ENCODE assay signal across 15 mouse cellular contexts in the genomic region with DNA sequence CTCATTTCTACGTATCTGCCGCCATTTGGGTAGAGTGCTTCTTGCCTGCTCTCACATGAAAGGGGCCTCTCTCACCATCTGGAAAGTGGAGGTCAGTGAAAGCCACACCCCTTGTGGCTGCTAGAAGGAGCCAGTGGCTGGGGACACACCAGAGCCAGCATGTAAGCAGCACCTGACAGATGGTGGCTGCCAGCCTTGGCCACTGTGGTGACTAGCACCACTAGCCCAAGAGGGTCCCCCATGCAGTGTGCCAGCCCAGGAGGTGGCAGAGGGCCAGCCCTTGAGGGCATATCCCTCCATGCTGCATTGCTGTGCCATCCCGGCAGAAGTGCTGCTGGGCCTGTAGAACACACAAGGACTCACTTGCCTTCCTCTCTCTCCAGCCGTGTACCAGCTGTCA. TPM values are rescaled to one million over a fixed set of nuclear protein-coding genes. Genes with fewer than 3 reads are reported as not detected.
DNase-seq lines count a peak whose midpoint lies in the region; ATAC-seq and TF ChIP-seq lines count a peak whose summit lies in the region.
"Had no signal": no experiment of that assay in that cellular context is flagged by ENCODE, and none has a peak within 500 bp of the region (broad histone marks: within the 10 kb centered on the region; RNA-seq: fewer than 3 reads in every experiment).

No protein-coding gene starts in this region.

- H3K36me3 ChIP-seq in heart, embryonic 10.5 days, result peaks cover 100% of the 10 kb centered on the region
- peaks cover 59% of the 10 kb centered on the region for H3K36me3 ChIP-seq in heart, embryonic 11.5 days (ENCODE audit: control insufficient read depth, insufficient read depth, low read length)
- peaks cover 96% of the 10 kb centered on the region for H3K36me3 ChIP-seq in neural tube, embryonic 13.5 days
- peaks cover 69% of the 10 kb centered on the region for H3K36me3 ChIP-seq in forebrain, postnatal 0 days (ENCODE audit: insufficient read depth)
- H3K36me3 ChIP-seq in stomach, postnatal 0 days (ENCODE audit: control insufficient read depth, insufficient read depth, low read length), result peaks cover 26% of the 10 kb centered on the region

- no peak for DNase-seq in heart, embryonic 10.5 days (ENCODE audit: low spot score)
- no peak for DNase-seq in neural tube, embryonic 10.5 days (ENCODE audit: extremely low spot score, low spot score)
- DNase-seq in forebrain, postnatal 0 days, result no peak
- DNase-seq in gastrocnemius, adult 18-20 months (ENCODE audit: low spot score), result no peak
- DNase-seq in stomach, postnatal 0 days (ENCODE audit: low spot score), result no peak
- DNase-seq: cerebellum, adult 11-12 months; kidney, adult 8-10 months; kidney, postnatal 4 days; layer of hippocampus, postnatal 36 days; thymus, postnatal 4 days had no signal

- H3K4me2 ChIP-seq in heart, embryonic 11.5 days, result no peak overlapping the region
- no peak overlapping the region for H3K4me2 ChIP-seq in neural tube, embryonic 13.5 days
- no peak overlapping the region for H3K4me2 ChIP-seq in forebrain, postnatal 0 days (ENCODE audit: low read depth)
- no peak overlapping the region for H3K4me2 ChIP-seq in stomach, postnatal 0 days (replicated peaks; ENCODE audit: low read depth)
- H3K4me2 ChIP-seq: heart, embryonic 12.5 days; liver, embryonic 15.5 days; stomach, embryonic 15.5 days had no signal

- H3K27ac ChIP-seq in heart, embryonic 10.5 days, result 0 out of 2 replicates have a peak overlapping the region, but pooled peaks have one; percentile 18
- H3K27ac ChIP-seq in heart, embryonic 11.5 days (ENCODE audit: low read depth, low read length), result no peak overlapping the region
- H3K27ac ChIP-seq in neural tube, embryonic 13.5 days (replicated peaks), result peak overlapping the region; percentile 43
- H3K27ac ChIP-seq in forebrain, postnatal 0 days (ENCODE audit: low read depth, low read length), result peak overlapping the region; percentile 29; the same call in 1 of the 2 replicates
- no peak overlapping the region for H3K27ac ChIP-seq in stomach, postnatal 0 days (replicated peaks)
- H3K27ac ChIP-seq: liver, embryonic 15.5 days; stomach, embryonic 15.5 days had no signal

- no peaks in the 10 kb centered on the region for H3K27me3 ChIP-seq in heart, embryonic 10.5 days (ENCODE audit: insufficient read depth, poor library complexity, severe bottlenecking)
- H3K27me3 ChIP-seq in heart, embryonic 11.5 days (ENCODE audit: control insufficient read depth, insufficient read depth, low read length), result no peaks in the 10 kb centered on the region
- no peaks in the 10 kb centered on the region for H3K27me3 ChIP-seq in neural tube, embryonic 13.5 days
- H3K27me3 ChIP-seq in forebrain, postnatal 0 days (ENCODE audit: insufficient read depth, low read length), result no peaks in the 10 kb centered on the region
- H3K27me3 ChIP-seq in stomach, postnatal 0 days (ENCODE audit: control insufficient read depth, insufficient read depth, low read length), result no peaks in the 10 kb centered on the region
- H3K27me3 ChIP-seq: heart, embryonic 12.5 days; liver, embryonic 15.5 days; stomach, embryonic 15.5 days had no signal

- 84% methylated on average over 4 of the region's 4 CpGs for WGBS in heart, embryonic 10.5 days
- WGBS in heart, embryonic 11.5 days (ENCODE audit: insufficient replicate concordance), result 87% methylated on average over 4 of the region's 4 CpGs
- 61% methylated on average over 4 of the region's 4 CpGs for WGBS in neural tube, embryonic 13.5 days
- 44% methylated on average over 4 of the region's 4 CpGs for WGBS in forebrain, postnatal 0 days
- WGBS in stomach, postnatal 0 days, result 91% methylated on average over 4 of the region's 4 CpGs

- no peak overlapping the region for H3K9ac ChIP-seq in heart, embryonic 11.5 days (ENCODE audit: low read depth, low read length)
- H3K9ac ChIP-seq in neural tube, embryonic 13.5 days, result no peak overlapping the region
- H3K9ac ChIP-seq in forebrain, postnatal 0 days, result no peak overlapping the region
- H3K9ac ChIP-seq in stomach, postnatal 0 days (ENCODE audit: low read length), result no peak overlapping the region
- H3K9ac ChIP-seq: heart, embryonic 12.5 days; liver, embryonic 15.5 days; stomach, embryonic 15.5 days had no signal

- ATAC-seq in heart, embryonic 11.5 days (replicated peaks; ENCODE audit: insufficient number of reproducible peaks, low FRiP score, low TSS enrichment), result no peak
- 0 out of 2 replicates have a peak, but pooled peaks have one; percentile 30 for ATAC-seq in neural tube, embryonic 13.5 days (ENCODE audit: low read depth)
- peak; percentile 28; the same call in 1 of the 2 replicates for ATAC-seq in forebrain, postnatal 0 days
- no peak for ATAC-seq in stomach, postnatal 0 days (ENCODE audit: low FRiP score, low TSS enrichment)

- no peak for TF ChIP-seq CTCF in forebrain, postnatal 0 days (IDR thresholded peaks at IDR 0.05; ENCODE audit: low read depth)
- no peak for TF ChIP-seq CTCF in stomach, postnatal 0 days (IDR thresholded peaks at IDR 0.05; ENCODE audit: low read depth)

- H3K9me3 ChIP-seq in heart, embryonic 10.5 days, result peaks cover 9% of the 10 kb centered on the region
- peaks cover 8% of the 10 kb centered on the region for H3K9me3 ChIP-seq in heart, embryonic 11.5 days (replicated peaks; ENCODE audit: control insufficient read depth, low read length)
- H3K9me3 ChIP-seq in neural tube, embryonic 13.5 days, result 0 out of 2 replicates have a peak, but pooled peaks cover 8% of the 10 kb centered on the region
- H3K9me3 ChIP-seq in forebrain, postnatal 0 days (ENCODE audit: low read length), result no peaks in the 10 kb centered on the region
- H3K9me3 ChIP-seq in stomach, postnatal 0 days (ENCODE audit: control insufficient read depth, low read length), result 0 out of 2 replicates have a peak, but pooled peaks cover 2% of the 10 kb centered on the region
- H3K9me3 ChIP-seq: liver, embryonic 15.5 days; stomach, embryonic 15.5 days had no signal

- no peak overlapping the region for H3K4me3 ChIP-seq in heart, embryonic 10.5 days
- H3K4me3 ChIP-seq in heart, embryonic 11.5 days (ENCODE audit: low read depth, low read length), result no peak overlapping the region
- no peak overlapping the region for H3K4me3 ChIP-seq in neural tube, embryonic 13.5 days
- H3K4me3 ChIP-seq in forebrain, postnatal 0 days (ENCODE audit: low read depth, low read length), result no peak overlapping the region
- no peak overlapping the region for H3K4me3 ChIP-seq in stomach, postnatal 0 days (ENCODE audit: low read depth, low read length)
- H3K4me3 ChIP-seq: heart, embryonic 12.5 days; liver, embryonic 15.5 days; stomach, embryonic 15.5 days had no signal

- peaks cover 34% of the 10 kb centered on the region for H3K4me1 ChIP-seq in heart, embryonic 10.5 days
- H3K4me1 ChIP-seq in heart, embryonic 11.5 days (ENCODE audit: control insufficient read depth, insufficient read depth, low read length), result peaks cover 6% of the 10 kb centered on the region
- peaks cover 32% of the 10 kb centered on the region for H3K4me1 ChIP-seq in neural tube, embryonic 13.5 days (replicated peaks)
- H3K4me1 ChIP-seq in forebrain, postnatal 0 days (ENCODE audit: insufficient read depth), result no peaks in the 10 kb centered on the region
- H3K4me1 ChIP-seq in stomach, postnatal 0 days (replicated peaks; ENCODE audit: control insufficient read depth, insufficient read depth), result no peaks in the 10 kb centered on the region
- H3K4me1 ChIP-seq: stomach, embryonic 15.5 days had no signal

- no peak for TF ChIP-seq EP300 in stomach, postnatal 0 days (optimal IDR thresholded peaks at IDR 0.05)

RNA-seq across cellular contexts. Expression of a gene that starts 28.8 kb away (rescaled TPM):
- polyA plus RNA-seq in heart, embryonic 10.5 days (2016; fragmentation: Nextera tagmentation; extraction: Ambion mirVana), result 38.2 and 40.3 TPM in 2 replicates
- 39.0 and 41.0 TPM in 2 replicates for polyA plus RNA-seq in heart, embryonic 11.5 days (2014; fragmentation: Nextera tagmentation; extraction: Ambion mirVana)
- polyA plus RNA-seq in neural tube, embryonic 13.5 days (2015; fragmentation: Nextera tagmentation; extraction: Ambion mirVana), result 30.6 and 38.5 TPM in 2 replicates
- total RNA-seq in forebrain, postnatal 0 days (2014; rRNA removed), result 56.2 and 70.7 TPM in 2 replicates
- 28.9 and 32.8 TPM in 2 replicates for polyA plus RNA-seq in forebrain, postnatal 0 days (2015; fragmentation: Nextera tagmentation; extraction: Ambion mirVana)
- 10 to 100 TPM; 32.4 to 35.9 TPM for total RNA-seq in gastrocnemius, adult 18-20 months (2021)
- polyA plus RNA-seq in stomach, postnatal 0 days (2015; fragmentation: Nextera tagmentation; extraction: Ambion mirVana), result 44.7 and 47.9 TPM in 2 replicates

Comparison
In these comparisons a context has a peak if more than half of its experiments do, and no peak if none do; other contexts are left out.
1. H3K27ac ChIP-seq: peak in heart, embryonic 10.5 days (single experiment), neural tube, embryonic 13.5 days (single experiment) and forebrain, postnatal 0 days (single experiment); none in heart, embryonic 11.5 days (single experiment) and stomach, postnatal 0 days (single experiment).
2. ATAC-seq: peak in neural tube, embryonic 13.5 days (single experiment) and forebrain, postnatal 0 days (single experiment); none in heart, embryonic 11.5 days (single experiment) and stomach, postnatal 0 days (single experiment).